Mouse (Mus musculus) heart, postnatal 0 days (tissue): ENCODE data around the gene Oprl1.

Experiments
- CTCF ChIP-seq: IDR thresholded peaks from 2 replicates; pipeline ENCODE4 v1.5.1; 2016; ENCODE audit warnings: antibody characterized with exemption, control low read depth, low read depth
- EP300 ChIP-seq: IDR thresholded peaks from 2 replicates; pipeline ENCODE4 v1.6.1; 2016; ENCODE audit warnings: antibody characterized with exemption, low read depth

GRCm38 (mm10) chr2:181693339-181694280, 21.2 kb upstream of the Oprl1 start, which contains the start of gene Rgs19:
- TF ChIP-seq CTCF (no peak), EP300 (no peak)
